Mouse (Mus musculus): Measurements from ENCODE around the gene Spats1. TPM values are rescaled to one million over a fixed set of nuclear protein-coding genes. Genes with fewer than 3 reads are reported as not detected.
"Not testable (repeated sequence)": the region's sequence is repeated elsewhere in the genome, so short reads cannot be mapped to it uniquely, and the experiment has no call there.

Gene Spats1
- polyA plus RNA-seq, 1 experiment from 2014 or later: 1.4 TPM

DNA sequence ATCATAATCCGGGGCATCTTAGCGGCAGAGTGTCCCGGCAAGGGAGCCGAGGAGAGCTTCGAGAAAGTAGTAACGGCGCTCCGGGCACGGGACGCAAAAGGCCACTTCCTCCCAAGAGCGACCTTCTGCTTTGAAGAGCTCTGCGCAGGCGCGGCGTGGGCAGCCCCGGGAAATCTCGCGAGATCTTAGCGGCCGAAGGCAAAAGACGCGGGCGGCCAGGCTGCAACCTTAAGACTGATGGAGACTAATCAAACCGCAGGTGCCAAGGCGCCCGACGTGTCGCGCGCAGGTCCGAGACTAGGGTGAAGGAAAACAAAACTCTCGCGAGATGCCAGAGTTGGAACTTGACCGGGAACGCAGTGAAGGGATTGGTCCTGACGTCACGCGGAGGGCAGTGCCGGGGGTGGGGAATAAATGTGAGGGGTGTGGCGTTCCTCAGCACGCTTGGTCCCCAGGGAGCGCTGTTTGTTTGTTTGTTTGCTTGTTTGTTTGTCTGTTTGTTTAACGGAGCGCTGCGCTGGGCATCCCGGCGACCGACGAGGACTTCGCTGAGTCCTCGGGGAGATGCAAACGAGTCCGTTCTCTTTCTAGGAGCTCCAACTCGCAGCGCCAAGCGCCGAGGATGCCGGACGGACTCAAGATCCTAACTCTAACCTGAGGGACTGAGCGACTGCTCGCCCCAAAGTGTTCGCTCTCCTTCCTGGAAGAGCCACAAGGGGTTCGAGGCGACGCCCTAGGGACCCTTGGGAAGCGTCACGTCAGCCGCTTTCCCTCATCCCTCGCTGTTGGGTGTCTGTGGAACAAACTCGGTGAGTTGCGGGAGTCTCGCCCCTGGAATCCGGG, 41.6 kb downstream of the Spats1 start, which contains the start of gene Cdc5l:
Gene Cdc5l, minus strand, starts transcription at position 319 of the 843 bp plus-strand sequence.
- H3K27ac ChIP-seq: peak within 1 kb of the TSS; percentile 92
- H3K9ac ChIP-seq (replicated peaks): peak within 1 kb of the TSS; percentile 91
- H3K9me3 ChIP-seq: no peaks in the 10 kb centered on the region
- under 1% methylated on average over 73 of the region's 73 CpGs for WGBS
- peaks cover 31% of the 10 kb centered on the region for H3K4me1 ChIP-seq (replicated peaks)
- peak within 1 kb of the TSS; percentile 94 for H3K4me2 ChIP-seq (replicated peaks)
- H3K4me3 ChIP-seq (replicated peaks): peak within 1 kb of the TSS; percentile 86
- peak; percentile 98 for ATAC-seq
- H3K36me3 ChIP-seq: peaks cover 14% of the 10 kb centered on the region
- H3K27me3 ChIP-seq: no peaks in the 10 kb centered on the region

DNA sequence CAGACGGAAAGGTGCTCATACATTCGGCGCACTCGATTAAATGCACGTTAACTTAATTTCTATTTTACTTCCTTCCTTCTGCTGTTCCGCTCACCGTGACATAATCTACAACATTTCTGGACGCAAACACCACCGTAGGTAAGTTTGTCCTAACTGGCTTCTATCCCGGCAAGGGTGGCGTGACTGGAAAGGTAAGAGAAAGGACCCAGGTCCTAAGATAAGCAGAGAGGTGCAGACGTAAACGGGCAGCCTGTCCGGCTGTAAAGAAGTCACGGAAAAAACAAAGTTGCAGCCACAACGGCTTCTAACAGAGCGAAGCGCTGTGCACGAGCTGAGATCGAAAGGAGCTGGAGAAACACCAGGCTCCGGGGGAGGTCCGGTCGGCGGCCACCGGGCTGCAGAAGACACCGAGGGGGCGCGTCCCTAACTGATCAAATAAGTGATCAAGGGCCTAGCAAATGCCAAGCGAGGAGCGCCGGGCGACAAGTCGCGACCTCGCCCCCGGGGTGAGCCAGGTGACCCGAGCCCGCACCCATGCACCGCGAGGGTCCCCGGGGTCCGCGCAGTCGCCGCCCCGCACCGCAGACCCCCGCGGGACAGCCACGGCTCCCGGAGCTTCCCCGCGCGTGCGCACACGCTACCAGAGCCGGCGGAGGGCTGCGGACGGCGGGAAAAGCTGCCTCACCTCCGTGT, 42.4 kb downstream of the Spats1 start:
- WGBS: under 1% methylated on average over 62 of the region's 62 CpGs
- peak overlapping the region; percentile 92 for H3K27ac ChIP-seq
- no peaks in the 10 kb centered on the region for H3K9me3 ChIP-seq
- H3K4me1 ChIP-seq (replicated peaks): peaks cover 31% of the 10 kb centered on the region
- H3K4me3 ChIP-seq (replicated peaks): peak overlapping the region; percentile 86
- ATAC-seq: peak; percentile 85
- peak overlapping the region; percentile 91 for H3K9ac ChIP-seq (replicated peaks)
- H3K36me3 ChIP-seq: peaks cover 14% of the 10 kb centered on the region
- H3K27me3 ChIP-seq: no peaks in the 10 kb centered on the region
- H3K4me2 ChIP-seq (replicated peaks): peak overlapping the region; percentile 94

DNA sequence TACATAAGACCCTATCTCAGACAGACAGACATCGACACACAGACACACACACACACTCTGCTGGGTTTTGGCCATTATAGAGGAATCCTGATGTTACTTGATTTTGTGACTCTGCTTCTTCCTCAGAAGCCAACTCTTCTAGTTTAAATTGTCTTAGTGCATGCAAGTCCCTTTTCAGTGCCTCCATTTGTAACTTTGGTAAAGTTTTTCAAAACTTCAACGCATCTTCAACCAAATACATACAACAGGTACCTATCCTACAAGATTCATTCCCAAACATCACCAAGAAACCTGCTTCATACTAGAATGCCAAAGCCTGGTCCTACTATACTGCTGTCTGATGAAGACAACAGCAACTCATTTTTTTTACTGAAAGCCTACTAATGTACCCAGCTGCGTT, 43.2 kb downstream of the Spats1 start:
- Histone ChIP-seq H3K9me3 (no peaks in the 10 kb centered on the region), H3K36me3 (peaks cover 18% of the 10 kb centered on the region), H3K9ac (replicated peaks) (peak overlapping the region; percentile 91), H3K4me1 (replicated peaks) (peaks cover 31% of the 10 kb centered on the region), H3K27ac (no peak overlapping the region), H3K4me3 (replicated peaks) (peak overlapping the region; percentile 86), H3K27me3 (no peaks in the 10 kb centered on the region), H3K4me2 (replicated peaks) (peak overlapping the region; percentile 94)
- 87% methylated on average over 3 of the region's 3 CpGs for WGBS
- no peak for ATAC-seq

DNA sequence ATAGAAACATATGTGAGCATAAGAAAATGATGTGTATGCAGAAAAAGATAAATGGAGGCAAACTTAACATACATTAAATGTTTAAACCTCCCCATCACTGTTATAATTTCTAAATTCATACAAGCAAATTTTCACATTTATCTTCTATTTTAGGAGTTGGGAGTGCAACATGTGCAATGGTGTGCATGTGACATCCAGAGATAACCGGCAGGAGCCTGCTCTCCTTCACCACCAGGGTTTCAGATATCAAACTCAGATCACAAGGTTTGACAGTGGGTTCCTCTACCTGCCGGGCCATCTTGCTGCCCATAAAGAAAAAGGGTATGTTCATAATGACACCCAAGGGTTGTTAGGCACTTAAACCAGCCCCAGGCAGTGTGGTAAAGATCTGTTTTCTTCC, 57.8 kb downstream of the Spats1 start:
- Histone ChIP-seq H3K9me3 (no peaks in the 10 kb centered on the region), H3K4me1 (replicated peaks) (no peaks in the 10 kb centered on the region), H3K4me2 (replicated peaks) (no peak overlapping the region), H3K36me3 (peaks cover 72% of the 10 kb centered on the region), H3K9ac (replicated peaks) (no peak overlapping the region), H3K4me3 (replicated peaks) (no peak overlapping the region), H3K27me3 (no peaks in the 10 kb centered on the region), H3K27ac (no peak overlapping the region)
- ATAC-seq: no peak
- WGBS: 89% methylated on average over 2 of the region's 2 CpGs

DNA sequence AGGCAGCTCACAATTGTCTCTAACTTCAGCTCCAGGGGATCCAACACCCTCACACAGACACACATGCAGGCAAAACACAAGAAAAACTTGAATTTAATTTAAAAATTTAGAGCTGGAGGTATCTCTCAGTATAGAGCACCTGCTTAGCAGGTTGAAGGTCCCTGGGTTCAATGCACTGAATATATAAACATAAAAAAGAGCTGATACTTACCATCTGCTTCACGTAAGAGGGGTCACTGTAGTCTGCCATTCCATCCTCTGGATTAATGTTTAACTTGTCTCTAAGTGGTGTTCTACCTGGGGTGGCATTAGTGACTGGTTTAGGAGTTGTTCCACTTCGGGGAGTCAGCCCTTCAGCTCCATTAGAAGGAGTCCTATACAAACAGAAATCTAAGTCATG, 63.6 kb downstream of the Spats1 start:
- H3K4me2 ChIP-seq (replicated peaks): not testable (repeated sequence)
- 92% methylated on average over 2 of the region's 2 CpGs for WGBS
- peaks cover 86% of the 10 kb centered on the region for H3K36me3 ChIP-seq

DNA sequence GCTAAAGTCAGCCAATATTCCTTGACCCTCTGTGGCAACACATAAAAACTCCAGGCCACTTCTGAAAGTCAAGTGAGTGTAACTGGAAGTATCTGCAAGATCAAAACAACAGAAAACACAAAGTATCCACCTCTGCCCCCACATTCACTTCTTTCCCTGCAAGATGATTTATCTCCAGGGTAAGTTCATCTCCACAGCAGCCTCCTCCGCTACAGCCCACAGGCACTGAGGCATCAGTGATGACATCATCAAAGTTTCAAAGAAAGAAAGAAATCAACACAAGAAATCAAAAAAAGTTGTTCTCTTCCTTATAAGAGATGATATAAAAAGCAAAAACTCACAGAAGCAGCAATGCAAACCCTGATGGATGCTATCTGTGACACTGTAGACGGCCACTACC, 66.5 kb downstream of the Spats1 start:
- Histone ChIP-seq H3K4me2 (replicated peaks) (no peak overlapping the region), H3K4me1 (replicated peaks) (no peaks in the 10 kb centered on the region), H3K27ac (no peak overlapping the region), H3K9me3 (no peaks in the 10 kb centered on the region), H3K36me3 (peaks cover 87% of the 10 kb centered on the region), H3K4me3 (replicated peaks) (no peak overlapping the region), H3K9ac (replicated peaks) (no peak overlapping the region), H3K27me3 (no peaks in the 10 kb centered on the region)
- WGBS: 96% methylated on average over 2 of the region's 2 CpGs
- ATAC-seq: no peak

More for the DNA sequence above, 63.6 kb downstream of the Spats1 start:
- not testable (repeated sequence) for H3K4me3 ChIP-seq (replicated peaks); H3K27me3 ChIP-seq; ATAC-seq; H3K27ac ChIP-seq; H3K9ac ChIP-seq (replicated peaks); H3K4me1 ChIP-seq (replicated peaks); H3K9me3 ChIP-seq

DNA sequence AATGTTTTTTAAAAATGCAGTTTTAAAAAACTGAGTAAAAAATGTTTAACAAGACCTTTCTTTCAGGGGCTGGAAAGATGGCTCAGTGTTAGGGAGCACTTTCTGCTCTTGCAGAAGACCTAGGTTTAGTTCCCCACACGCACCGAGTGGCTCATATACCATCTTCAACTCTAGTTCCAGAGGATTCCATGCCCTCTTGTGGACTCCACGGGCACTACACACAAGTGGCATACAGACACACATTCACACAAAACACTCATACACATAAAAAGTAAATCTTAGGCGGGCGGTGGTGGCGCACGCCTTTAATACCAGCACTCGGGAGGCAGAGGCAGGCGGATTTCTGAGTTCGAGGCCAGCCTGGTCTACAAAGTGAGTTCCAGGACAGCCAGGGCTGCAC, 68.9 kb downstream of the Spats1 start:
- ATAC-seq: no peak
- H3K27me3 ChIP-seq: no peaks in the 10 kb centered on the region
- no peaks in the 10 kb centered on the region for H3K9me3 ChIP-seq
- H3K9ac ChIP-seq (replicated peaks): no peak overlapping the region
- H3K4me3 ChIP-seq (replicated peaks): no peak overlapping the region
- no peak overlapping the region for H3K4me2 ChIP-seq (replicated peaks)
- WGBS: 96% methylated on average over 10 of the region's 10 CpGs
- H3K36me3 ChIP-seq: peaks cover 73% of the 10 kb centered on the region
- H3K27ac ChIP-seq: no peak overlapping the region
- no peaks in the 10 kb centered on the region for H3K4me1 ChIP-seq (replicated peaks)

DNA sequence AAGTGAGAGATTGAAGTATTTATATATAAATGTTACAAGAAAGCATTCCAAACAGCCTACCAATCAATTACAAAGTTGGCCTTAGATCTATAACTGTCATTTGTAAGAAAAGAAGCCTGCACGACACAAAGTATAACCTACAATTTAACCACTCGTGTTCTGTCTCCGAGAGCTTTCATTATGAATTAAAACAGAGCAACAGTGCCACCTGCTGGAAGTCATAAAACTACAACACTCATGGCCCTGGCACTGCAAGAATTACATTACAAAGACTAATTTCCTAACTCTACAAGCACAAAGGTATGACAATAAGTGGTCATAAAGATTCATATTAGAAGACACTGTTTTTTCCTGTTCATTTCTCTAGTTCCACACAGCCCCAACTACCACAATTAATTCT, 72.0 kb downstream of the Spats1 start:
- Histone ChIP-seq H3K4me1 (replicated peaks) (no peaks in the 10 kb centered on the region), H3K9ac (replicated peaks) (no peak overlapping the region), H3K27me3 (no peaks in the 10 kb centered on the region), H3K9me3 (no peaks in the 10 kb centered on the region), H3K36me3 (peaks cover 54% of the 10 kb centered on the region), H3K27ac (no peak overlapping the region), H3K4me3 (replicated peaks) (no peak overlapping the region), H3K4me2 (replicated peaks) (no peak overlapping the region)
- ATAC-seq: peak; percentile 55
- WGBS: 11% methylated on average over 3 of the region's 3 CpGs

DNA sequence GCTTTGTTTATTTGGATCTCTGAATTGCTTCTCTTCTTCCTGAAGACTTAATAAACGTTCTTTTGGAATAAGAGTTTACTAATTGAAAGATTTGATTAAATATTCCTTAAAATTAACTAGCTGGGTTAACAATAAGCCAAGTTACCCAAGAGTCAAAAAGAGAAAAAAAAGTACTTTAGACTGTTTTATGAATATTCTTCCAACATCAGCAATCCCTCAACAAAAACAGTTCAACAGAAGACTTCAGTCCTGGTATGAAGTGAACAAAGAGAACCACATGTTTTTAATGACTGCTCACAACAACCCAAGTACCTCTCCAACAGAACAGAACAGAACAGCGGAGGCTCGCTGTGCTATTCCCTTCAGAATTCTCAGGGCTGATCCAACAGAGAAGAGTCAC, 72.6 kb downstream of the Spats1 start:
- H3K4me1 ChIP-seq (replicated peaks): no peaks in the 10 kb centered on the region
- no peak for ATAC-seq
- 81% methylated on average over 3 of the region's 3 CpGs for WGBS
- no peaks in the 10 kb centered on the region for H3K27me3 ChIP-seq
- H3K4me2 ChIP-seq (replicated peaks): no peak overlapping the region
- H3K9me3 ChIP-seq: no peaks in the 10 kb centered on the region
- no peak overlapping the region for H3K27ac ChIP-seq
- H3K4me3 ChIP-seq (replicated peaks): no peak overlapping the region
- H3K36me3 ChIP-seq: peaks cover 54% of the 10 kb centered on the region
- H3K9ac ChIP-seq (replicated peaks): no peak overlapping the region

DNA sequence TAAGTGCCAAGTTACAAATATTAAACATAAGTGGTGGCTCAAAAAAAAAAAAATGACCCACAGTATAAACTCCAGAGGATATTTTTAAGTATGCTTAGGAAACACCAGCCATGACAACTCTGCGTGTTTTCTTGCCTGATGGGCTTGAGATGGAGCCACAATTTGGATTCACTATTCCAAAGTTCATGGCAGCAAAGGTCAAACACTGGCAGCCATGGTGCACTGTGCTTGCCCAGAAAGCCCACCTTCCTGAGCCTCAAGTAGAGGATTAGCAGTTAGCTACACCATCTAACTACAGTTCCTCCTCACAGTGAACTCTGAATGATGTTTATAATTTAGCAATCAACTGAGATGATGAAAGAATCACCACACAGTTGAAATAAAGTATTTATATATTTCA, 73.1 kb downstream of the Spats1 start:
- 97% methylated on average over 1 of the region's 1 CpGs for WGBS
- no peak overlapping the region for H3K9ac ChIP-seq (replicated peaks)
- no peak for ATAC-seq
- no peaks in the 10 kb centered on the region for H3K9me3 ChIP-seq
- no peak overlapping the region for H3K4me2 ChIP-seq (replicated peaks)
- no peaks in the 10 kb centered on the region for H3K27me3 ChIP-seq
- H3K27ac ChIP-seq: no peak overlapping the region
- peaks cover 49% of the 10 kb centered on the region for H3K36me3 ChIP-seq
- H3K4me3 ChIP-seq (replicated peaks): no peak overlapping the region
- no peaks in the 10 kb centered on the region for H3K4me1 ChIP-seq (replicated peaks)

DNA sequence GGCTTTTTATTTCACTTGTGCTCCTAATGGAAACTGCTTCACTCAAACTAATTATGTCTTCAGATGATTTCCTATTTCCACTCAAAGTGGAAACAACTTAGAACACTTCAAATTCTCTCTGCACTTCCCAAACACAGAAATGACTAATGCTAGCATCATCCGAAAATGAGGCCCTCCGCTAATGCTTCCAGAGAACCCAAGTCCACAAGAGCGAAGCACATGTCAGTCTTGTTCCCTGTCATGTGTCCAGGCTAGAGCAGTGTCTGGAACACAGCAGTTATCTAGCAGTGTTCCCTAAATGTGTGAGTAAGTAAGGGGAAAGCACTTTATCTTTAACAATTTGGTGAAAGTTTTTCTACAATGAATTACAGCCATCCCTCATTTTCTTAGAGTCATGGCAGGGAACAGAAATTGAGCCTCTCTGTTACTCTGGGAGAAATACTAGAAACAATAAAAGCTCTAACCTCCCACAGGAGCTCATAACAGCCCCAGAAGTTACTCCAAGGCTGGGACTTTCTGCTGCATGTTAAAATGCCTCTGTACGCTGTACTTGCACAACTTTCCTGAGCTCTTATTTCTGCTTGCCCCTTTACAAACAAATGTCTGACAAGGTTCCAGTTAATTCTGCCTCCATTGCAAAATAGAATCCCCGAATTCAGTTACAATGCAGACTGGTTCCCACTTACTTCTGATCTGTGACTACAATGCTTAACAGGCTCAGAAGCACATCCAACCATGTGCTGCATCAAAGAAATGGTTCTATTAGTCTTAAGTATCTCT, 73.9 kb downstream of the Spats1 start:
- H3K36me3 ChIP-seq: peaks cover 44% of the 10 kb centered on the region
- no peak overlapping the region for H3K4me2 ChIP-seq (replicated peaks)
- 96% methylated on average over 5 of the region's 5 CpGs for WGBS

DNA sequence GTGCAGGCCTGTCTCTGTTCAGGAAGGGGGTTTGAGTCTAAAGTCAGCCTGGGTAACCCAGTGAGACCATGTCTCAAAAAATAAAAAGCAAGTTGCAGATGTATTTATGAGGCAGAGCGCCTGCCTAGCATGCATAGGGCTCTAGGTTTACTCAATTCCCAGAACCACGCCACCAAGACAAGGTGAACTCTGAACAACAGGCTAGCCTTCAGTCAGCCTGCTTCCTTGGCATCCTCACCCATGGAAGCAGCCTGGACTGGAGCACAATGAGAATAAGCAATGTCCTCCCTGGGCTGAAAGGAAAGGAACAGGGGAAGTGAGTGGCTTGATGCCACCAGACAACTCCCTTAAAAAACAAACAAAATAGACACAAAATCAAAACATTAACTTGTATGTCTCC, 77.2 kb downstream of the Spats1 start:
- no peak overlapping the region for H3K4me3 ChIP-seq (replicated peaks)
- 95% methylated on average over 2 of the region's 2 CpGs for WGBS

More for the DNA sequence above, 73.9 kb downstream of the Spats1 start:
- no peak overlapping the region for H3K4me3 ChIP-seq (replicated peaks)
- H3K27me3 ChIP-seq: no peaks in the 10 kb centered on the region
- H3K4me1 ChIP-seq (replicated peaks): no peaks in the 10 kb centered on the region
- no peak for ATAC-seq
- H3K9me3 ChIP-seq: no peaks in the 10 kb centered on the region
- no peak overlapping the region for H3K27ac ChIP-seq
- no peak overlapping the region for H3K9ac ChIP-seq (replicated peaks)

More for the DNA sequence above, 77.2 kb downstream of the Spats1 start:
- peaks cover 31% of the 10 kb centered on the region for H3K36me3 ChIP-seq
- no peak overlapping the region for H3K27ac ChIP-seq
- H3K27me3 ChIP-seq: no peaks in the 10 kb centered on the region
- H3K9me3 ChIP-seq: no peaks in the 10 kb centered on the region
- ATAC-seq: no peak
- H3K4me1 ChIP-seq (replicated peaks): no peaks in the 10 kb centered on the region
- no peak overlapping the region for H3K4me2 ChIP-seq (replicated peaks)
- H3K9ac ChIP-seq (replicated peaks): no peak overlapping the region
